9 mouse cellular contexts compared by ENCODE assay signal in genomic region chr1:38834899-38835298, GRCm38 (mm10). TPM values are rescaled to one million over a fixed set of nuclear protein-coding genes. Genes with fewer than 3 reads are reported as not detected.
DNase-seq lines count a peak whose midpoint lies in the region; ATAC-seq lines count a peak whose summit lies in the region.
"Had no signal": no experiment of that assay in that cellular context is flagged by ENCODE, and none has a peak within 500 bp of the region (broad histone marks: within the 10 kb centered on the region; RNA-seq: fewer than 3 reads in every experiment).

No protein-coding gene starts in this region.

- H3K9me3 ChIP-seq in kidney, embryonic 14.5 days (ENCODE audit: control insufficient read depth, low read length), result no peaks in the 10 kb centered on the region
- no peaks in the 10 kb centered on the region for H3K9me3 ChIP-seq in forebrain, embryonic 12.5 days
- H3K9me3 ChIP-seq: liver, embryonic 15.5 days had no signal

- DNase-seq in kidney, adult 11 months, result no peak
- DNase-seq in A20 (ENCODE audit: low read depth, low spot score), result peak; percentile 29
- DNase-seq in adrenal gland, postnatal 14 days, result peak; percentile 26
- peak; percentile 4 for DNase-seq in kidney, postnatal 14 days
- peak; percentile 26 for DNase-seq in testis, postnatal 14 days (ENCODE audit: low spot score)

- no peak overlapping the region for H3K9ac ChIP-seq in kidney, embryonic 14.5 days (ENCODE audit: low read depth, low read length)
- H3K9ac ChIP-seq in forebrain, embryonic 12.5 days, result no peak overlapping the region
- H3K9ac ChIP-seq: liver, embryonic 15.5 days had no signal

- H3K27ac ChIP-seq in kidney, embryonic 14.5 days (ENCODE audit: low read depth, low read length), result no peak overlapping the region
- no peak overlapping the region for H3K27ac ChIP-seq in forebrain, embryonic 12.5 days
- H3K27ac ChIP-seq: liver, embryonic 15.5 days had no signal

- H3K4me2 ChIP-seq in kidney, embryonic 14.5 days (replicated peaks; ENCODE audit: low read depth, low read length), result peak overlapping the region; percentile 78; the same call in 1 of the 2 replicates
- peak overlapping the region; percentile 99 for H3K4me2 ChIP-seq in forebrain, embryonic 12.5 days

- H3K4me3 ChIP-seq in kidney, embryonic 14.5 days (ENCODE audit: low read length), result peak overlapping the region; percentile 67; the same call in 1 of the 2 replicates
- peak overlapping the region; percentile 69; the same call in 1 of the 2 replicates for H3K4me3 ChIP-seq in forebrain, embryonic 12.5 days (replicated peaks)

- H3K27me3 ChIP-seq in kidney, embryonic 14.5 days (ENCODE audit: control insufficient read depth, insufficient read depth, low read length), result peaks cover 11% of the 10 kb centered on the region
- peaks cover 42% of the 10 kb centered on the region for H3K27me3 ChIP-seq in forebrain, embryonic 12.5 days

- 38% methylated on average over 3 of the region's 3 CpGs for WGBS in kidney, embryonic 14.5 days
- 34% methylated on average over 3 of the region's 3 CpGs for WGBS in forebrain, embryonic 12.5 days

- no peaks in the 10 kb centered on the region for H3K36me3 ChIP-seq in kidney, embryonic 14.5 days (ENCODE audit: control insufficient read depth, insufficient read depth, low read length)
- 0 out of 2 replicates have a peak, but pooled peaks cover 6% of the 10 kb centered on the region for H3K36me3 ChIP-seq in forebrain, embryonic 12.5 days (replicated peaks)
- H3K36me3 ChIP-seq: liver, embryonic 15.5 days had no signal

- ATAC-seq in kidney, embryonic 14.5 days (ENCODE audit: low FRiP score, low TSS enrichment), result no peak
- no peak for ATAC-seq in forebrain, embryonic 12.5 days (ENCODE audit: low FRiP score)
- ATAC-seq in inflammation-experienced regulatory T-cells, adult 6 months, result no peak

- H3K4me1 ChIP-seq in kidney, embryonic 14.5 days (ENCODE audit: control insufficient read depth, insufficient read depth, low read length), result peaks cover 4% of the 10 kb centered on the region; the same call in 1 of the 2 replicates
- H3K4me1 ChIP-seq in forebrain, embryonic 12.5 days, result peaks cover 19% of the 10 kb centered on the region
- H3K4me1 ChIP-seq: liver, embryonic 15.5 days had no signal

RNA-seq across cellular contexts. Expression of gene Lonrf2, which starts 1.6 kb away (rescaled TPM):
- 1.4 and 2.6 TPM in 2 replicates for polyA plus RNA-seq in kidney, embryonic 14.5 days (2014; fragmentation: Nextera tagmentation; extraction: Ambion mirVana)
- 5.0 and 5.3 TPM in 2 replicates for total RNA-seq in adrenal gland, postnatal 14 days (2021)
- 6.0 and 6.1 TPM in 2 replicates for polyA plus RNA-seq in forebrain, embryonic 12.5 days (2016; fragmentation: Nextera tagmentation; extraction: Ambion mirVana)
- polyA plus RNA-seq in inflammation-experienced regulatory T-cells, adult 6 months (2017; shearing (Covaris generic)), result not detected
